Mouse (Mus musculus) cerebellum, adult 11 months (tissue): Measurements from ENCODE around the gene Ncaph2.

ENCODE experiments used
- DNase-seq: peaks from one replicate; pipeline ENCODE4 v3.0.0; 2022

Ncaph2 gene

DNA sequence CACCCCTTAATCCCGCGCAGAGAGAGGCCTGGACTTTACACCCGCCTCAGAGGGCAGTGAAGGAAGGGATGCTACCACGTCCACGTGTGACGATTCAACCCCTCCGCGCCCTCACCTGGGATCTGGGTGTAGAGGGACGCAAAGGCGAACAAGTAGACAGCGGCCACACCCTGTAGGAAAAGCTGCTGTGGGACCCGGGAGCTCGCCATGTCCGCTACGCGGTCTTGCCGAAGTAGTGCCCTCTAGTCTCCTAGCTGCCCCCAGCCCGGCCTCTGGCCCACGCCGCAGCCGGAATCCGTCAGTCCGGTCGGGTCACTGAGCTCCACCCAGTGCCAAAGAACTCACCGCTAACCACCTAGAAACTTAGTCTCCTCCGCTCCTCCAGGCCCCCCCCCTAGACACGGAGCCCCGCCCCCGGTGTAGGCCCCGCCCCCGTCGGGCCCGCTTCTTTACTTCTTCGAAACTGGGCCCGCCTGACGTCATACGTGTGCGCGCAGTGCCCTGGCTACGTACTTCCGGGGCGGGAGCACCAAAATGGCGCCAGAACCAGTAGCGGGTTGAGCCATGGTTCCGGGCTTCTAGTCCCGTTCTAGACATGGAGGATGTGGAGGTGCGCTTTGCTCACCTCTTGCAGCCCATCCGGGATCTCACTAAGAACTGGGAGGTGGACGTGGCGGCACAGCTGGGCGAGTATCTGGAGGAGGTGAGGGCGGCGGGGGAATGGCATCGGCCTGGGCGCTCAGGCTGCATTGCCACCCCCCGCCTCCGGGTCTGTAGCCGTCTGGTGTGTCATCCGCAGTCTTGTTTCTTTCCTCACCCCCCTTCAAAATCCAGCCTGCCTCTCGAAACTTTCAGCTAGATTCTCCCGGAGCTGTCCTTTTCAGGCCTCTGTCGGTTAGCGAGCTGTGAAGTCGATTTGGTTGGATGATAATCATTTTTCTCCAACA lies at the start of gene Ncaph2, which contains the start of gene Lmf2:
Gene Ncaph2, plus strand, starts transcription at position 479 of the 947 bp plus-strand sequence.
Gene Lmf2, minus strand, starts transcription at position 419 of the 947 bp plus-strand sequence.
- peak; percentile 92 for DNase-seq

DNA sequence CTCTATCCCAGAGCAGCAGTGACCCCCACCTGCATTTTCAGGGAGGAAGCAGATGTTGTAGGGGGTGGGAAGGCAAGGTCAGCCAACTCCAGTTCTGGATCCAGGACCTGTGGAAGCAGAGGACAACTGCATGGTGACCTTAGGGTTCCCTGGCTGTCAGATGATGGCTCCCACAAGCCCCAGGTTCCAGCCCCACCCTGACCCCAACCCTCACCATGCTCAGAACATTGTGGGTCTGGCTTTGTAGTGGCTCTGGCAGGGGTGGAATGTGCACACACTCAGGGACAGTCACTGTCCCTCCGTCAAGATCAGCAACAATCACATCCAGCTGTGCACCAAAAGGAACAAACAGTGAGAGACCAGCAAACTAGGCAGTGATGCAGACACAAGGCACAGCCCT lies 49.6 kb upstream of the Ncaph2 start:
- peak; percentile 4 for DNase-seq

DNA sequence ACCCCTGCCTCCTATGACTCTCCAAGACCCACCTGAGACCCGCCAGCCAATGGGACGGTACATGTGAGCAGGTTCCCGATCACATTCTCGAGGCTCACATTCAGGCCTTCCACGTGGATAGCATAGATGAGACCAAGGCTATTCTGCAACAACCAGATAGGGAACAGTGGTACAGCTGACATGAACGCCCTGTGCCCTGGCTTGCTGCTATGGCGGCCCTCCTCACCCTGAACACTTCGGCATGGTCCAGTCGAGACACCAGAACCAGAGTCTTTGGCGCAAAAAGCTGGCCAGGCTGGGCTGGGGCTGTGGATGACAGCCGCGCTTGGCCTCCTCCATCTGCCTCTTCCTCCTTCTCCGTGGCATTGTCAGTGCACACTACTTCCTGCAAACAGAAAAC lies 48.1 kb upstream of the Ncaph2 start:
- DNase-seq, result no peak

DNA sequence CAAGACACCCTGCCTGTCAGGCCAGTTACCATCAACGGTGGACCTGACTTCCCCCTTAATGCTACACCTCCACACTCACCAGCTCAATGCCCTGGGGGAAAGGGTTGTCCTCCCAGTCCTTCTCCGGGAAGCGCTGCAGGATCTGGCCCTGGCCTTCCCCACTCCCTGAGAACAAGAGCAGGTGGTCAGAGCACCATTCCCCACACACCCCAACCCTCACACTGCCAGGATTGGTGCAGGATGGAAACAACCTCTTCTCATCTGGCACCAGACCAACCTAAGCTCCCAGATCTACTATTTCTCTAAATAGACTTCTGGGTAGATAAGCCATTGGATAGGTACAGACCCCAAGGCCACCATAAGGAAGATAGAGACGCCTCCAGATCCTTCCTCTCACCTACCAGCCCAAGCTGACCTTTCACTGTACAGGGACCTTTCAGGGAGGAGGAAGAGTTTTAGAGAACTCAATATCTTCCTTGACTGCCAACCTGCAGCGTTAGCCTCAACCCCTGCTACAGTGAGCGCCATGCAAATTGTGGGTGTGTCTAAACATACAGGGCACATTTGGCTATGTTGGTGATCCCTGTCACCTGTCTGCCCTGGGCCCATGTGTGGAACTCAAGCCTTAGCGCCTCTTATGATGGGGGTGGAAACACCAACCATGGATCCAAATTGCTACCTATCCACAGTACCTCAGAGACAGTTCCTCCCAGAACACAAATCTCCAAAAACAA lies 46.9 kb upstream of the Ncaph2 start:
- DNase-seq, result no peak

DNA sequence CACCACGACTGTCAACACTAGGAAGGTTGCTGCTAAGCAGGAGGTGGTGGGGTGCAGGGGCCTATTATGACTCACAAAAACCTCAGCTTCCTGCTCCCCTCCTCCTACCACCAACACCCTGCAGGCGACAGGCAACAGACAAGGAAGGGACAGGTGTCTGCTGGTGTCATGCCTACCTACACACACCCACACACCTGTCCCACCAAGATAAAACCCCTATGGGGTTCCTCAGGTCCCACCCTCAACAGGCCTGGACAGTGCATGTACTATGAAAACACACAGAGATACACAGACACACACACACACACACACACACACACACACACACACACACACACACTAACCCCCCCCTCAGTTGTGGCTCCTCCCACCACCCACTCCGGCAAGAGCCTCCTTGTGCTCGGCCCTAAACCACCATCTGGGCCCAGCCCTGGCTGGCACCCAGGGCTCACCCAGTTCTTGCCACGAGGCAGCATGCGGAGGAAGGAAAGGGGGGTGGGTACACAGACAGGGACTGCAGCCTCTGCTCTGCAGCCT lies 45.5 kb upstream of the Ncaph2 start:
- DNase-seq, result peak; percentile 70

- DNase-seq, result no peak
Observed at GRCm38 (mm10) chr15:89313359-89313758, 42.2 kb upstream of the Ncaph2 start.

- DNase-seq, result no peak
Observed at GRCm38 (mm10) chr15:89314107-89314506, 41.4 kb upstream of the Ncaph2 start.

DNA sequence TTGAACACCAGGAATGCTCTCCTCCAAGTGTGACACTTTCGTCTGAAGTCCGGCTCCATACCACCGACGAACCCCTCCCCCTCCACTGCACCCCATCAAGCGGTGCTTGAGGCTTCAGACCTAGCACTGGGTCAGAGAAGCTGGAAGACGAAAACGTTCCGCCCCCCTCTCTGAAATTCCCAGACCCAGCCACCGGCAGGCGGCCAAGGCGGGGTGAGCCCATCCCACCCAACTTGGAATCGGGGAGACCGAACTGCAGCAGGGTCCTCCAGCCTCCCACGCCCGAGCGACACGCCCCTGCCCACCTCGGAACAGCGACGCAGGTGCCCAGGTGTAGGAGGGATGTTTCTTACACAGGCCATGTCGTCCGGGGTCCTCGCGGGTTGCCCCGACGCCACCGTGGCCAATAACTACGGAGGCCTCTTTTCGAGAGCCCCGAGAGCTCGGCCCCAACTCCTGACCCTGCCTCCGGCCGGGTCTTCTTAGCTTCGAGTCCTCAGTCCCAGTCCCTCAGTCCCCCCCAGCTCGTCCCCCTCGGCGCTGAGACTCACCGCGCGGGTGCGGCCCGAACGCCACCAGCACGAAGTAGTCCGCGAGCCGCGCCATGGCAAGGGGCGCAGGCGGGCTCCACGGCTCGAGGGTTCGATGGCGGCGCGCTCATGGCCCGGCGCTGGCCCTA lies 40.9 kb upstream of the Ncaph2 start:
- DNase-seq, result peak; percentile 56

DNA sequence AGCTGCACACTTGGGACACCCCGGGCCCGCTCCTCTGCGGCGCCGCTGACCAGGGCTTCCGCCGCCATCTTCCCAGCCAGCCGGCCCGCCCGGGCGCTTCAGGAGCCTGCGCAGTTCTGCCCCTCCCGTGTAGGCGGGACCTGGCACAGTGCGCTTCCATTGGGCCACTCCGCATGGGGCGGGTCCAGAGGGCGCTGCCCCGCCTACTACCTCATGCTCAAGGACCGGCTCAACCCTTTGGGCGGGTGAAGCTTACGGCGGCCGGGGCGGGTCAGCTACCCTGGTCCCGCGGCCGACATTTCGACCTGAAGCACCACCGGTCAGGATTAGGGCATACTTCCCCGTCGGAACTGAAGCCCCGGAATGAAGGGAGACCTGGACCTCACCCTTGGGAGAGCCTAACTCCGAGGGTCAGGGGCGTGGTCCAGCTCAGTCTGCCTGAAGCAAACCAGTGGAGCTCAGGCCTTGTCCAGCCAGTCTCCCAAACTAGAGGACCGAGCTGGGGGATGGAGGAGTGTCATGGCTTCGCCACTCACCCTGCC lies 40.3 kb upstream of the Ncaph2 start, which contains the start of gene Sbf1:
Gene Sbf1, minus strand, starts transcription at position 122 of the 542 bp plus-strand sequence.
- DNase-seq, result peak; percentile 99

GRCm38 (mm10) chr15:89316146-89316545 lies 39.4 kb upstream of the Ncaph2 start:
- no peak for DNase-seq

DNA sequence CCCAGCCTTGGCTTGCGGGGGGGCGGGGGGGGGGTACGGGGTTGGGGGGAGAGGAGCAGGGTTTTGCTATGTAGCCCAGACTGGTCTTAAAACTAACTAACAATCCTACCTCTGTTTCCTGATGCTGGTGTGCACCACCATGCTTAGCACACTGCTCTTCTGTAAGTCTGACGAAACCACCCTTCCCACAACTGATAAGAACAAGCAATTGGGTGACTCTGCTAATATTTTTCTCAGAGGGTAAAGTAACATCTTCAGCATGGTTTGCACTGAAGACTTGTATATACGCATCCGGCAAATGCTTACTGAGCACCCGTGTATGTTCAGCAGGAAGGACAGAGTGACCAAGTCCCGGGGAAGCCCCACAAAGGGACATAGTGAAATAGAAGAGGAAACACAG lies 34.3 kb upstream of the Ncaph2 start:
- no peak for DNase-seq

DNA sequence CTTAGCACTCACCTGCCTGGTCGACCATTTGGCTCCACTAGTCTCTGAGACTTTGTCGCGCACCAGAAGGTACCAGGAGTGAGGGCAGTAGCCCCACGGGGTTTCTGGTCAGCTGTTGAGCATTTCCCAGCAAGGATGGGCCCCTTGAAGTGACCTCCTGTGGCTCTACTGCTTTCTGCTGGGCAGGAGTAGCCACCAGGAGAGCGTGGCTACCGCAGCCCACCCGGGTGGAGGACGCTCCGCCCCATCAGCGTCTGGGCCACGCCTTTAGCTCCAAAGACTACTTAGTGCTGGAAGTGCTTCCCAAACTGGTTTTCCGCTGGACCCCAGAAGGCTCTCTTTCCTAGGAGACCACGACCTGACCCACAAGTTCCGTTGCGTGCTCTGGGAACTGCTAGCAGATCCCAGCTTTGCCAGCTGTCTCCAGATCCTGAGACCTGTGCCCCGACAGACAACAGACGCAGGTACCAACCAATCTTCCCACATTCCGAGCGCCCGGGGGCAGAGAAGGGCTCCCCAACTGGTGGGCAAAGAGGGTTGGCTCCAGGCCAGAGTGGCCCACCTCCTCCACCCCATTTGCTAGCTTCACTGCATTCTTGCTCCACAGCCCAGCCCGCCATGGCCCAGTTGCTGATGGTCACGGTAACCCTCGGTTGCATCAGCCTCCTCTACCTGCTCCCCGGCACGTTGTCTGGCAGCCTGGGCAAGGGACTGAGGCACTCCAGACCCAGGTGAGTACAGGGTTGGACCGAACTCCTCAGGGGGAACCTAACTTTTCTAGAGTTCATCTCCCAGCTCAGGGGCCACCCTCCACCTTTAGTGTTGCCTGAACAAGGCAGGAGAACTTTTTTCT lies 32.6 kb upstream of the Ncaph2 start, which contains the start of gene Adm2:
Gene Adm2, plus strand, starts transcription at position 51 of the 853 bp plus-strand sequence.
- no peak for DNase-seq

GRCm38 (mm10) chr15:89323656-89324055 lies 31.9 kb upstream of the Ncaph2 start:
- no peak for DNase-seq

- DNase-seq, result no peak
Observed at GRCm38 (mm10) chr15:89326441-89326840, 29.1 kb upstream of the Ncaph2 start.

- no peak for DNase-seq
Observed at GRCm38 (mm10) chr15:89334271-89334670, 21.2 kb upstream of the Ncaph2 start, which contains the start of gene Miox. Miox (plus strand) TSS chr15:89334398.

- DNase-seq, result no peak
Observed at GRCm38 (mm10) chr15:89334774-89335537, 20.6 kb upstream of the Ncaph2 start.

- no peak for DNase-seq
Observed at GRCm38 (mm10) chr15:89336422-89336821, 19.1 kb upstream of the Ncaph2 start.

- DNase-seq, result no peak
Observed at GRCm38 (mm10) chr15:89339696-89340095, 15.8 kb upstream of the Ncaph2 start.

DNA sequence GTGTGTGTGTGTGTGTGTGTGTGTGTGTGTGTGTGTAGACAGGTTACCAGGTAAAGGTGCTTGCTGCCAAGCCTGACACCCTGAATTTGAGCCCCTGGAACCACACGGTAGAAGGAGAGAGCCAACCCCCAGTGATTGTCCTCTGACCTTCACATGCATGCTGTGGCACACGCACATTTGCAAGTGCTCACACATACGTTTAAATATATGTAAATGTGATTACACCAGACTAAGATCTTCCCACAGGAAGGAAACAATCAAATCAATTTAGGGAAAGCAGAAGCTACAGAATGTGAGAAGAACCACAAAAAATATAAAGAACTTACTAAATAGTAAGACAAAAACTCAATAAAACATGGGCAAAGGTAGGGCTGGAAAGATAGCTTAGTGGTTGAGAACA lies 15.4 kb upstream of the Ncaph2 start:
- DNase-seq, result no peak

DNA sequence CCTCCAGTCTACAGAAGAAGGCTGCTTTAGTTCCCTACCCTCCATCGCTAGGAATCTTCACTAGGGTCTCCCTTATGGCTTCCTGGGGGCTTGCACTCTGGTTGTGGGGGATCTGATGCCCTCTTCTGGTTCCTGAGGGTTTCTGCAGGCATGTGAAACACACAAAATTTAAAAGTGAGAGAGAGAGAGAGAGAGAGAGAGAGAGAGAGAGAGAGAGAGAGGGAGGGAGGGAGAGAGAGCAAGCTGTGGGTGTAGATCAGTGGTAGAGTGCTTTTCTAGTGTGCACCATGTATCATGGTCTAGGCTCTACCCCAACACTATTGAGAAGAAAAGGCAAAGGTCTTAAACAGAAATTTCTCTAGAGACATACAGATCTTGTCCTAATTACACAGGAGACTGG lies 13.8 kb upstream of the Ncaph2 start:
- no peak for DNase-seq

GRCm38 (mm10) chr15:89343325-89343724 lies 12.2 kb upstream of the Ncaph2 start:
- DNase-seq, result no peak
